Mouse (Mus musculus): ENCODE data around the gene Fundc2. TPM values are rescaled to one million over a fixed set of nuclear protein-coding genes. Genes with fewer than 3 reads are reported as not detected.

The Fundc2 gene
- polyA plus RNA-seq, 1 experiment: 0.87 TPM

- Histone ChIP-seq H3K27ac (ENCODE audit: insufficient read depth, low read depth, low read length) (no peak overlapping the region), H3K4me3 (ENCODE audit: low read depth, low read length) (no peak overlapping the region), H3K4me1 (ENCODE audit: control insufficient read depth, insufficient read depth, insufficient read length, low read length) (no peaks in the 10 kb centered on the region), H3K36me3 (ENCODE audit: control insufficient read depth, insufficient read depth, low read length) (no peaks in the 10 kb centered on the region), H3K27me3 (ENCODE audit: control insufficient read depth, insufficient read depth, low read length) (no peaks in the 10 kb centered on the region)
- TF ChIP-seq CTCF (IDR thresholded peaks at IDR 0.05; ENCODE audit: extremely low read depth, insufficient read length, insufficient replicate concordance, low read depth, low read length) (no peak), POLR2A (IDR thresholded peaks at IDR 0.05; ENCODE audit: low read depth, low read length) (no peak)
- WGBS: 68% methylated on average over 2 of the region's 2 CpGs
Observed at GRCm38 (mm10) chrX:75402668-75403067, 20.5 kb downstream of the Fundc2 start.

- Histone ChIP-seq H3K4me3 (ENCODE audit: low read depth, low read length) (no peak overlapping the region), H3K27me3 (ENCODE audit: control insufficient read depth, insufficient read depth, low read length) (no peaks in the 10 kb centered on the region), H3K4me1 (ENCODE audit: control insufficient read depth, insufficient read depth, insufficient read length, low read length) (no peaks in the 10 kb centered on the region), H3K36me3 (ENCODE audit: control insufficient read depth, insufficient read depth, low read length) (no peaks in the 10 kb centered on the region), H3K27ac (ENCODE audit: insufficient read depth, low read depth, low read length) (no peak overlapping the region)
- TF ChIP-seq POLR2A (IDR thresholded peaks at IDR 0.05; ENCODE audit: low read depth, low read length): no peak
- TF ChIP-seq CTCF (IDR thresholded peaks at IDR 0.05; ENCODE audit: extremely low read depth, insufficient read length, insufficient replicate concordance, low read depth, low read length): no peak
Observed at GRCm38 (mm10) chrX:75403350-75403749, 21.2 kb downstream of the Fundc2 start.

GRCm38 (mm10) chrX:75409711-75410110 is 27.5 kb downstream of the Fundc2 start:
- H3K36me3 ChIP-seq (ENCODE audit: control insufficient read depth, insufficient read depth, low read length): peaks cover 2% of the 10 kb centered on the region; the same call in 1 of the 2 replicates
- TF ChIP-seq POLR2A (IDR thresholded peaks at IDR 0.05; ENCODE audit: low read depth, low read length): no peak
- no peak for TF ChIP-seq CTCF (IDR thresholded peaks at IDR 0.05; ENCODE audit: extremely low read depth, insufficient read length, insufficient replicate concordance, low read depth, low read length)
- WGBS: 89% methylated on average over 1 of the region's 1 CpGs
- H3K27ac ChIP-seq (ENCODE audit: insufficient read depth, low read depth, low read length): no peak overlapping the region
- no peaks in the 10 kb centered on the region for H3K4me1 ChIP-seq (ENCODE audit: control insufficient read depth, insufficient read depth, insufficient read length, low read length)
- no peaks in the 10 kb centered on the region for H3K27me3 ChIP-seq (ENCODE audit: control insufficient read depth, insufficient read depth, low read length)
- H3K4me3 ChIP-seq (ENCODE audit: low read depth, low read length): no peak overlapping the region

GRCm38 (mm10) chrX:75415936-75416785 is 34.0 kb downstream of the Fundc2 start, which contains the start of the genes Cmc4, Mtcp1 and Brcc3:
TSS of gene Cmc4 (minus strand) at chrX:75416584.
TSS of gene Mtcp1 (minus strand) at chrX:75416588.
TSS of gene Brcc3 (plus strand) at chrX:75416628.
- H3K4me1 ChIP-seq (ENCODE audit: control insufficient read depth, insufficient read depth, insufficient read length, low read length): no peaks in the 10 kb centered on the region
- WGBS: 10% methylated on average over 52 of the region's 52 CpGs
- H3K27me3 ChIP-seq (ENCODE audit: control insufficient read depth, insufficient read depth, low read length): no peaks in the 10 kb centered on the region
- peak within 1 kb of the TSS; percentile 81 for H3K4me3 ChIP-seq (ENCODE audit: low read depth, low read length)
- no peaks in the 10 kb centered on the region for H3K36me3 ChIP-seq (ENCODE audit: control insufficient read depth, insufficient read depth, low read length)
- no peak for TF ChIP-seq CTCF (IDR thresholded peaks at IDR 0.05; ENCODE audit: extremely low read depth, insufficient read length, insufficient replicate concordance, low read depth, low read length)
- TF ChIP-seq POLR2A (IDR thresholded peaks at IDR 0.05; ENCODE audit: low read depth, low read length): peak; percentile 90
- peak within 1 kb of the TSS; percentile 89 for H3K27ac ChIP-seq (ENCODE audit: insufficient read depth, low read depth, low read length)

Other genes with a start within 250 kb of the Fundc2 start
- not detected in 2 replicates for gene Smim9, start 218.6 kb upstream of the Fundc2 start, polyA plus RNA-seq (2012; rRNA removed)
- gene F8, start 216 bp downstream of the Fundc2 start, polyA plus RNA-seq (2012; rRNA removed): 0.09 TPM in 1 of 2 replicates, not detected in the other
- gene Cmc4, start 34.2 kb downstream of the Fundc2 start, polyA plus RNA-seq (2012; rRNA removed): 0.28 TPM in 1 of 2 replicates, not detected in the other
- gene Mtcp1, start 34.2 kb downstream of the Fundc2 start, polyA plus RNA-seq (2012; rRNA removed): 1.0 and 2.0 TPM in 2 replicates
- 0.70 and 1.5 TPM in 2 replicates for gene Brcc3, start 34.2 kb downstream of the Fundc2 start, polyA plus RNA-seq (2012; rRNA removed)
- gene Vbp1, start 131.9 kb downstream of the Fundc2 start, polyA plus RNA-seq (2012; rRNA removed): 0.17 and 0.43 TPM in 2 replicates
- 0.09 and 0.15 TPM in 2 replicates for gene Rab39b, start 195.8 kb downstream of the Fundc2 start, polyA plus RNA-seq (2012; rRNA removed)

Measured in small intestine, adult 2 months (tissue).